Mouse (Mus musculus) lung, embryonic 16.5 days (tissue): Measurements from ENCODE around the gene Aifm1. TPM values are rescaled to one million over a fixed set of nuclear protein-coding genes. Genes with fewer than 3 reads are reported as not detected.

Experiments used
- polyA plus RNA-seq: library from polyadenylated mRNA; unstranded; fragments of >200 nt; fragmentation: Nextera tagmentation; extraction: Ambion mirVana; gene quantifications from 2 replicates; pipeline ENCODE4 v1.2.1, GENCODE M21; 2015

Aifm1 gene
- polyA plus RNA-seq, 1 experiment from 2014 or later, result 60.5 TPM

Other genes starting within 250 kb of the Aifm1 start
- 4.5 and 5.2 TPM in 2 replicates for gene Bcorl1, start 172.2 kb downstream of the Aifm1 start, polyA plus RNA-seq
- gene Elf4, start 50.4 kb downstream of the Aifm1 start, polyA plus RNA-seq, result 5.4 and 5.5 TPM in 2 replicates
- 1.9 and 2.1 TPM in 2 replicates for gene Rab33a, start 5.7 kb upstream of the Aifm1 start, polyA plus RNA-seq
- 9.1 and 9.3 TPM in 2 replicates for gene Zfp280c, start 80.9 kb upstream of the Aifm1 start, polyA plus RNA-seq
- gene Slc25a14, start 109.8 kb upstream of the Aifm1 start, polyA plus RNA-seq, result 14.5 and 15.8 TPM in 2 replicates
- not detected in 2 replicates for gene Gpr119, start 160.9 kb upstream of the Aifm1 start, polyA plus RNA-seq
- 23.6 and 28.3 TPM in 2 replicates for gene Rbmx2, start 181.4 kb upstream of the Aifm1 start, polyA plus RNA-seq